Mouse (Mus musculus): ENCODE measurements around the gene Espn. TPM values are rescaled to one million over a fixed set of nuclear protein-coding genes. Genes with fewer than 3 reads are reported as not detected.
A peak's percentile ranks its signal among the peaks of the same experiment; 100 is the strongest.

Espn gene
- total and polyA plus RNA-seq, 3 experiments: 5.0 to 19.6 TPM; not detected in 1

DNA sequence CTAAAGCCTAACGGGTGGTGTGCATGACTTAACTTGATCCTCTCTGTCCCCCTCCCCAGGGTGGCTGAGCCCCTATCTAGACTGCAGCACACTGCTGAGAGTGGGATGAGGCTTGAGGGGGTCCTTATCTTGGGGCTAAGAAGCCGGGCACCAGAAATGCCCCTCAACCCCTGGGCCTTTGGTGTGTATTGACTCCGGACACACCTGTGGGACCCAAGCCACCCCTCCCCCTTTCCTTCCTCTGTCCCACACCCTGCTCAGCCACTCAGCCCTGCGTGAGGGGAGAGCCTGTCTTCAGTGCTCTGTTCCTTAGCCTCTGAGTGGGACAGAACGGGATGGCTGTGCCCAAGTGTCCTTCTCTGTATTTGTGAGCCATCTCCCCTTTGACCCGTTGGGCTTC, 55.2 kb downstream of the Espn start:
- no peaks in the 10 kb centered on the region for H3K79me2 ChIP-seq (ENCODE audit: control insufficient read depth, insufficient read depth, low read length, poor library complexity)
- H3K36me3 ChIP-seq (ENCODE audit: control insufficient read depth in 1 of 2, insufficient read depth in 2 of 2, low read length in 2 of 2): peaks cover 0 to 26% of the 10 kb centered on the region in 2 experiments; a peak in 2 of 4 replicates
- H3K9ac ChIP-seq (ENCODE audit: control insufficient read depth, low read depth, low read length, poor library complexity, severe bottlenecking): no peak overlapping the region
- H3K4me3 ChIP-seq (ENCODE audit: control insufficient read depth in 1 of 2, insufficient read depth in 1 of 2, low read depth in 2 of 2, low read length in 2 of 2): no peak overlapping the region
- no peak for TF ChIP-seq ETS1 (IDR thresholded peaks at IDR 0.05; ENCODE audit: low read depth, low read length)
- TF ChIP-seq SMC3 (IDR thresholded peaks at IDR 0.05; ENCODE audit: low read depth, low read length): no peak
- TF ChIP-seq CHD1 (IDR thresholded peaks at IDR 0.05; ENCODE audit: low read depth, low read length): no peak
- TF ChIP-seq POLR2AphosphoS2 (IDR thresholded peaks at IDR 0.05; ENCODE audit: low read length): no peak
- no peak for TF ChIP-seq POLR2A (IDR thresholded peaks at IDR 0.05; ENCODE audit: control insufficient read depth in 1 of 2, insufficient read depth in 1 of 2, low read depth in 1 of 2, low read length in 2 of 2, poor library complexity in 1 of 2)
- no peak for TF ChIP-seq GATA1 (IDR thresholded peaks at IDR 0.05; ENCODE audit: low read depth, low read length)
- no peak for TF ChIP-seq KAT2A (conservative IDR thresholded peaks at IDR 0.05; ENCODE audit: low read depth, low read length)
- no peak for TF ChIP-seq TBP (IDR thresholded peaks at IDR 0.05; ENCODE audit: low read depth, low read length)
- no peak for TF ChIP-seq ZKSCAN1 (IDR thresholded peaks at IDR 0.05; ENCODE audit: low read depth, low read length)
- no peak for TF ChIP-seq RCOR1 (IDR thresholded peaks at IDR 0.05; ENCODE audit: low read depth, low read length)
- no peak for TF ChIP-seq EP300 (IDR thresholded peaks at IDR 0.05; ENCODE audit: low read depth in 1 of 2, low read length in 2 of 2)
- no peak for TF ChIP-seq ZC3H11A (IDR thresholded peaks at IDR 0.05; ENCODE audit: low read depth, low read length)
- TF ChIP-seq USF1 (IDR thresholded peaks at IDR 0.05; ENCODE audit: low read depth, low read length): no peak
- TF ChIP-seq ZMIZ1 (IDR thresholded peaks at IDR 0.05; ENCODE audit: low read depth, low read length): no peak
- H3K27me3 ChIP-seq (ENCODE audit: control insufficient read depth in 1 of 2, insufficient read depth in 2 of 2, low read length in 2 of 2): no peaks in the 10 kb centered on the region
- peaks cover 25 to 43% of the 10 kb centered on the region in 2 experiments for H3K4me1 ChIP-seq (ENCODE audit: control insufficient read depth in 1 of 2, insufficient read depth in 2 of 2, low read length in 2 of 2)
- no peaks in the 10 kb centered on the region for H3K9me3 ChIP-seq (replicated peaks; ENCODE audit: insufficient read depth, low read length)
- H3K27ac ChIP-seq (ENCODE audit: control insufficient read depth, low read depth, low read length): no peak overlapping the region
- no peak for DNase-seq (ENCODE audit: low read depth, low spot score)

DNA sequence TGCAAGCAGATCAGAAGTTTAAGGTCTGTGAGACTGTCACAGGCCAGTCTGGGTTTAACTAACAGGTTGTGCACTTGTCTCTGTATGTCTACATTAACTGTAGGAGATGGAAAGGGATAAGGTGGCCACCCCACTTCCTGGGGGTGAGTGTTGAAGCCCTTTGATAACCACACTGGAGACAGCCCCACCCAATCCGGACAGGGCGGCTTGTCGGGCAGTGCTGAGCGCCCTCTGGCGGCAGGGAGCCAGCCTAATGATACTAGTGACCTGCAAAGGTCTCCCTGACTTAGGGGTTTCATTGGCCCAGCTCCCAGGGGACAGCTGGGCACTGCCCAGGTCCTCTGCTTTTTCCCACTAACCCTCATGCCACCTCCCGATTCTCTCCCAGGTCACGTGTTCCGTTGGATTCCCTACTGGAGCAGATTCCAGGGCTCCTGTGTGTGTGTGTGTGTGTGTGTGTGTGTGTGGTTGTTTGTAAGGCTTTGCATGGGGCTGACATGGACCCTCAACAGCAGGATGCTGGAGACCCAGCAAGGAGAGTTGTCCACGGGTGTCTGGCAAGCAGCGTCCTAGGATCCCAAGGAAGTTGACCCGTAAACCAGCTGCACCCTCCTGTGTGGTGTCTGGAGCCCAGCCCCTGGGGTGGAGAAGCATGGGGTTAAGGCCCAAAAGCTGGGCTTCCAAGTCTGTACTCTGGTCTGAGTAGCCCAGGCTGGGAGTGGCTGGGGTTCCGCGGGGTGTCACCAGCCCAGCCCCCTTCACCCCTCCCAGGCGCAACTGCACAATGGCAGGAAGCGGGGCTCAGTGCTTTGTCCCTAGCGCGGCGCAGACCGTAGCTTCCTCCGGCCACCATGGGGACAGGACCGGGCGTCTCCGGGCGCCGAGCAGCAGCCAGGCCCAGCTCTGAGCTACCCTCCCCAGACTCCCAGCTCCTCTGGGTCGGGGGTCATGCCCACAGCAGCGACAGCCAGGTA, 55.9 kb downstream of the Espn start:
- Histone ChIP-seq H3K9me3 (replicated peaks; ENCODE audit: insufficient read depth, low read length) (no peaks in the 10 kb centered on the region), H3K27me3 (ENCODE audit: control insufficient read depth in 1 of 2, insufficient read depth in 2 of 2, low read length in 2 of 2) (no peaks in the 10 kb centered on the region), H3K27ac (ENCODE audit: control insufficient read depth, low read depth, low read length) (peak overlapping the region; percentile 66), H3K9ac (ENCODE audit: control insufficient read depth, low read depth, low read length, poor library complexity, severe bottlenecking) (peak overlapping the region; percentile 6; the same call in 1 of the 2 replicates), H3K4me1 (ENCODE audit: control insufficient read depth in 1 of 2, insufficient read depth in 2 of 2, low read length in 2 of 2) (peaks cover 25 to 40% of the 10 kb centered on the region in 2 experiments), H3K79me2 (ENCODE audit: control insufficient read depth, insufficient read depth, low read length, poor library complexity) (no peaks in the 10 kb centered on the region), H3K4me3 (ENCODE audit: control insufficient read depth in 1 of 2, insufficient read depth in 1 of 2, low read depth in 2 of 2, low read length in 2 of 2) (no peak overlapping the region), H3K36me3 (ENCODE audit: control insufficient read depth in 1 of 2, insufficient read depth in 2 of 2, low read length in 2 of 2) (peaks cover 0 to 24% of the 10 kb centered on the region in 2 experiments; a peak in 2 of 4 replicates)
- DNase-seq (ENCODE audit: low read depth, low spot score): peak; percentile 91
- 0 out of 2 replicates have a peak, but pooled peaks have one; percentile 18 for TF ChIP-seq TBP (IDR thresholded peaks at IDR 0.05; ENCODE audit: low read depth, low read length)
- peak; percentile 53; the same call in 1 of the 2 replicates for TF ChIP-seq ETS1 (IDR thresholded peaks at IDR 0.05; ENCODE audit: low read depth, low read length)
- peak; percentile 73 for TF ChIP-seq SMC3 (IDR thresholded peaks at IDR 0.05; ENCODE audit: low read depth, low read length)
- TF ChIP-seq MAZ (IDR thresholded peaks at IDR 0.05; ENCODE audit: low read depth, low read length): peak; percentile 90
- TF ChIP-seq SIN3A (IDR thresholded peaks at IDR 0.05; ENCODE audit: low read length): peak; percentile 59
- no peak for TF ChIP-seq NRF1 (IDR thresholded peaks at IDR 0.05; ENCODE audit: insufficient read depth, low read depth, low read length, poor library complexity, severe bottlenecking)
- TF ChIP-seq ZMIZ1 (IDR thresholded peaks at IDR 0.05; ENCODE audit: low read depth, low read length): no peak
- peak; percentile 59 for TF ChIP-seq USF1 (IDR thresholded peaks at IDR 0.05; ENCODE audit: low read depth, low read length)
- no peak for TF ChIP-seq MYC (IDR thresholded peaks at IDR 0.05; ENCODE audit: low read depth, low read length)
- peak; percentile 75 to 96 (median 92) for TF ChIP-seq CTCF (IDR thresholded peaks at IDR 0.05 in 2 of 3, conservative IDR thresholded peaks at IDR 0.05 in 1 of 3; ENCODE audit: control insufficient read depth in 1 of 3, insufficient read depth in 1 of 3, low read depth in 2 of 3, low read length in 3 of 3, poor library complexity in 1 of 3, severe bottlenecking in 1 of 3)
- 0 out of 4 replicates have a peak, but pooled peaks of 1 of the 2 experiments have one; percentile 29 for TF ChIP-seq POLR2A (IDR thresholded peaks at IDR 0.05; ENCODE audit: control insufficient read depth in 1 of 2, insufficient read depth in 1 of 2, low read depth in 1 of 2, low read length in 2 of 2, poor library complexity in 1 of 2)
- TF ChIP-seq ELF1 (IDR thresholded peaks at IDR 0.05; ENCODE audit: low read depth, low read length): peak; percentile 69; the same call in 1 of the 2 replicates
- TF ChIP-seq JUND (IDR thresholded peaks at IDR 0.05; ENCODE audit: low read depth, low read length): no peak
- TF ChIP-seq TCF12 (IDR thresholded peaks at IDR 0.05; ENCODE audit: low read depth, low read length): peak; percentile 84
- peak; percentile 89 to 93 for TF ChIP-seq EP300 (IDR thresholded peaks at IDR 0.05; ENCODE audit: low read depth in 1 of 2, low read length in 2 of 2)
- TF ChIP-seq RAD21 (IDR thresholded peaks at IDR 0.05; ENCODE audit: low read depth, low read length): peak; percentile 63
- TF ChIP-seq USF2 (IDR thresholded peaks at IDR 0.05; ENCODE audit: borderline replicate concordance in 1 of 2, insufficient read depth in 1 of 2, low read depth in 1 of 2, low read length in 2 of 2): no peak
- TF ChIP-seq NELFE (IDR thresholded peaks at IDR 0.05; ENCODE audit: low read depth, low read length): no peak
- TF ChIP-seq MXI1 (IDR thresholded peaks at IDR 0.05; ENCODE audit: low read depth, low read length): 0 out of 2 replicates have a peak, but pooled peaks have one; percentile 46
- TF ChIP-seq RCOR1 (IDR thresholded peaks at IDR 0.05; ENCODE audit: low read depth, low read length): peak; percentile 67; the same call in 1 of the 2 replicates
- peak; percentile 33; the same call in 1 of the 2 replicates for TF ChIP-seq MYB (IDR thresholded peaks at IDR 0.05; ENCODE audit: low read depth, low read length)

Data from MEL (cell line).